Mouse (Mus musculus) embryonic facial prominence, embryonic 13.5 days (tissue): ENCODE measurements around the gene Hoxc9. TPM values are rescaled to one million over a fixed set of nuclear protein-coding genes. Genes with fewer than 3 reads are reported as not detected.

ENCODE experiments used
- ATAC-seq: fragments of 200-750 bp; cut with Nextera tagmentation; 2 replicates; pipeline ENCODE4 v1.8.0; 2017; ENCODE audit warnings: low read depth; ENCODE audit not compliant: insufficient number of reproducible peaks, insufficient read depth, low FRiP score, low TSS enrichment
- H3K27ac ChIP-seq: fragments of 300-500 bp; sonication (generic); 2 replicates; pipeline ENCODE4 v1.5.1; 2015; ENCODE audit warnings: moderate library complexity, mild to moderate bottlenecking, inconsistent platforms
- H3K27me3 ChIP-seq: fragments of 300-500 bp; sonication (generic); 2 replicates; pipeline ENCODE4 v1.6.1; 2015; ENCODE audit warnings: mild to moderate bottlenecking, inconsistent platforms
- H3K36me3 ChIP-seq: fragments of 300-500 bp; sonication (generic); 2 replicates; pipeline ENCODE4 v1.6.1; 2015; ENCODE audit warnings: mild to moderate bottlenecking, inconsistent platforms
- H3K4me1 ChIP-seq: fragments of 300-500 bp; sonication (generic); 2 replicates; pipeline ENCODE4 v1.6.1; 2015; ENCODE audit warnings: inconsistent platforms
- H3K4me2 ChIP-seq: fragments of 300-500 bp; sonication (generic); 2 replicates; pipeline ENCODE4 v1.6.1; 2015; ENCODE audit warnings: moderate library complexity, mild to moderate bottlenecking, inconsistent platforms
- H3K4me3 ChIP-seq: fragments of 300-500 bp; sonication (generic); 2 replicates; pipeline ENCODE4 v1.5.1; 2015; ENCODE audit warnings: mild to moderate bottlenecking, inconsistent platforms
- H3K9ac ChIP-seq: fragments of 300-500 bp; sonication (generic); 2 replicates; pipeline ENCODE4 v1.6.1; 2015; ENCODE audit warnings: mild to moderate bottlenecking, inconsistent platforms
- H3K9me3 ChIP-seq: fragments of 300-500 bp; sonication (generic); 2 replicates; pipeline ENCODE4 v1.6.1; 2016; ENCODE audit warnings: inconsistent platforms
- WGBS: fragments of 180-500 bp; shearing (Covaris S2); methylation state at CpG from one replicate; pipeline ENCODE4 v1.1.7; 2015; ENCODE audit warnings: mixed read lengths; 5-methylcytosine and 5-hydroxymethylcytosine counted together
- polyA plus RNA-seq: library from polyadenylated mRNA; unstranded; fragments of >200 nt; fragmentation: Nextera tagmentation; extraction: Ambion mirVana; gene quantifications from 2 replicates; pipeline ENCODE4 v1.2.1, GENCODE M21; 2015

The Hoxc9 gene
- polyA plus RNA-seq, 1 experiment from 2014 or later, result not detected

DNA sequence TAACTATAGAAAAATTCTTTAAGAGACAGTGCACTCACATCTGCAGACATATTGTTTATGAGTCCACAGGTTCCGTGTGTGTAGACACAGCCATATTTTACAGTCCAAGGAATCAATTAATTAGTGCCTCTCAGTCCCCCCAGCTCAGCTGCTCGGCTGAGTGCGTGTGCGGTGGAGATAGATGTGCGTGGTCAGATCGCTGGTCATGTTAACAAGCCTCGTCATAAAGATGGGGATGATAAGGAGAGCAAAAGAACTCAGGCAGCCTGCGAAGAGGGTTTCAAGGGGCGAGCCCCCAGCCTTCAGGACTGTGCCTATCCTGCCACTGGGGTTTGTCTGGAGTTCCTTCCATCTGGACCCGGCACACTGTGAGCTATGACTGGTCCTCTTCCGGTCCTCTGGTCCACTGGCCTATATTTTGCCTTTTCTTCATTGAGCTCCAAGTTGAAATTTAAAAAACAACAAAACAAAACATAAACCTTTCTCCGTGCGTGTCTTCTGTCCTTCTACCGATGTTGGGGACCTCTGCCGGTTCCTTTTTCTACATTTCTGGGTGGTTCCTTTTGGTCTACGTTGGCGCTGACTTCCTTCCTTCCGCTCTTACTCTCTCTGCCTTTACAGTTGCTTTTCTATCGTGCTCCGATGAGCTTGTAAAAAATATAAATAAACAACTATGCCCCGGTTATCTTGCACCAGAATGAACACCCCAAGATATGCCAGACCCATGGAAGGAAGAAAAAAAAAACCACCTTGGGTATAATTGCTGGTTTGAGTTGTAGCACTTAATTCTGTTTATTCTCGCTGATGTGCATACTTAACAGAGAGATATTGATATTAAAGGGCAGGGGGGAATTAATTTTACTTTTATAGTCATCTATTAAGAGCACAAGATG lies 30.8 kb upstream of the Hoxc9 start:
- H3K4me2 ChIP-seq, result no peak overlapping the region
- no peak overlapping the region for H3K9ac ChIP-seq
- H3K27ac ChIP-seq, result no peak overlapping the region
- no peaks in the 10 kb centered on the region for H3K36me3 ChIP-seq
- ATAC-seq, result no peak
- peaks cover 100% of the 10 kb centered on the region for H3K27me3 ChIP-seq
- H3K4me3 ChIP-seq, result no peak overlapping the region
- H3K4me1 ChIP-seq, result no peaks in the 10 kb centered on the region
- WGBS, result 9% methylated on average over 22 of the region's 22 CpGs
- H3K9me3 ChIP-seq, result no peaks in the 10 kb centered on the region

DNA sequence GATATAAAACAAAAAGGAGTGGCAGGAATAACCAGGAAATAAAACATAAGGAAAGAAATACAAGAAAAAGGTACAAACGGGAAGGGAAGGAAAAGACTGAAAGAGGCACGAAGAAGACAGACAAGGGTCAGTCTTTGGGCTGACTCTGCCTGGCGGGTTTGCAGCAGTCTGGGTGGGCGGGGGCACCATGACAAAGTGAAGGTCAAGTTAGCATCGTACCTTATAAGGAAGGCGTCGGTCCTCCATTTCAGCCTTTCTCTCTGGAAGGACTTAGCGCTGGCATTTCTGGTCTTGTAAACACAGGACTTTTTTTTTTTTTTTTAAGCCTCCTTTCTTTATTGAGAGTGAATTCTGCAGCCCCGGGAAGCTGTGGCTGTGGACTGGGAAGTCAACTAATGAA lies 29.0 kb upstream of the Hoxc9 start:
- H3K4me2 ChIP-seq, result no peak overlapping the region
- H3K9me3 ChIP-seq, result no peaks in the 10 kb centered on the region
- peaks cover 100% of the 10 kb centered on the region for H3K27me3 ChIP-seq
- H3K9ac ChIP-seq, result no peak overlapping the region
- no peaks in the 10 kb centered on the region for H3K4me1 ChIP-seq
- H3K4me3 ChIP-seq, result no peak overlapping the region
- no peaks in the 10 kb centered on the region for H3K36me3 ChIP-seq
- 4% methylated on average over 9 of the region's 9 CpGs for WGBS
- ATAC-seq, result no peak
- no peak overlapping the region for H3K27ac ChIP-seq

DNA sequence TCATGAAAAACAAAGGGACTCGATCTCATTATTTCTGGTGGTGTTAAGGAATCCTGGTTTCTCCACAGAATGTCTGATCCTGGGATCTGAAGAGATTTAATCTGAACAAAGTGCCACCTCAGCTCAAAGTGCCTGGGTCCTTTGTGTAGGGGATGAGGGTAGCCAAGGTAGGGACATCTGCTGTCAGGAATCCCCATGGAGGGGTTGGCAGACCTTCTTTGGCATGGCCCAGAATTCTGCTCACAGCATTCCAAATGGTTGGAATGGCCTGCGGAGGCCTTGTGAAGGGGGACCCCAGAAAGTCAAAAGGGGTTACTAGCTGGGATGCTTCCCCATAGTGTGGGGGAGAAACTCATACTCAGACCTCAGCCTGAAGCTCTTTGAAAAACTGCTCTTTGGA lies 27.4 kb upstream of the Hoxc9 start:
- H3K4me2 ChIP-seq, result no peak overlapping the region
- H3K4me3 ChIP-seq, result no peak overlapping the region
- 16% methylated on average over 2 of the region's 2 CpGs for WGBS
- no peak overlapping the region for H3K27ac ChIP-seq
- H3K36me3 ChIP-seq, result no peaks in the 10 kb centered on the region
- no peak overlapping the region for H3K9ac ChIP-seq
- H3K4me1 ChIP-seq, result no peaks in the 10 kb centered on the region
- no peak for ATAC-seq
- H3K9me3 ChIP-seq, result no peaks in the 10 kb centered on the region
- H3K27me3 ChIP-seq, result peaks cover 100% of the 10 kb centered on the region

DNA sequence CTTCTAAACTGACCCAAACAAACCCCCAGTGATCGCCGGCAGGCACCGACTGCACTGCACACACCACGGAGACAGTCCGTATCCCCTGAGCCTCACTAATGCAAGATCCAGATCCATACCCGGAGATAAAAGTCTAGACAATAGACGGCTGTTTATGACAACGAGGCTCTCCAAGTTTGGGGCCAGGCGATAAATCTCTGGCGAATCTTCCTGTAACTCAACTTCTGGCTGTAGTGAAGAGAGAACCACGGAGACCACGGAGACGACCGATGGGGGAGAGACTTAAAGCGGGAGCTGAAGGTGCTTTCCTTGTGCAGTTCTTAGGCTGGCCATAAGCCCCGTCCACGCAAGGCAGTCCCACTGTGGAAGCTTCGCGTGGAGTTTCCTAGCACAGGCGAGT lies 26.5 kb upstream of the Hoxc9 start:
- H3K9me3 ChIP-seq, result no peaks in the 10 kb centered on the region
- no peak overlapping the region for H3K27ac ChIP-seq
- WGBS, result 2% methylated on average over 20 of the region's 20 CpGs
- H3K4me1 ChIP-seq, result no peaks in the 10 kb centered on the region
- H3K4me2 ChIP-seq, result no peak overlapping the region
- no peak overlapping the region for H3K9ac ChIP-seq
- H3K36me3 ChIP-seq, result no peaks in the 10 kb centered on the region
- H3K4me3 ChIP-seq, result no peak overlapping the region
- peaks cover 100% of the 10 kb centered on the region for H3K27me3 ChIP-seq
- no peak for ATAC-seq

DNA sequence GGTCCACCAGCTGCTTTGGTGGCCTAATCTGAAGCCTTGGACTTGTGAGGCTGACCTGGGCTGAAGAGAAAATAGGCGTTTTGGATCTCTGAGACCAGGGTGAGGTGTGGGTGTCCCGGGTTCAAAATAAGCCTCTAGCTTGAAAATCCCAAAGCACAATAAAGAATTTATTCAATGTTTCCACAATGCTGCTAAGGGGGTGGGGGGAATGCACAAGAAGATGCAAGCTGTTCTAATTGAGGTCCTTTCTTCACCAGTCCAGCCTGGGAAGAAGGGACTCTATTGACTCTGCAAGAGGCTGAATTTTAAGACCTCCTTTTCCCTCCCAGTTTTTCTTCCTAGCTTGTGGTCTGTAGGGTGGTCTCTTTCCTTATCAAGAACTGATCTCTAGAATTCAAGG lies 25.4 kb upstream of the Hoxc9 start:
- no peak for ATAC-seq
- Histone ChIP-seq H3K4me2 (no peak overlapping the region), H3K4me3 (no peak overlapping the region), H3K36me3 (no peaks in the 10 kb centered on the region), H3K4me1 (no peaks in the 10 kb centered on the region), H3K27ac (no peak overlapping the region), H3K9me3 (no peaks in the 10 kb centered on the region), H3K27me3 (peaks cover 100% of the 10 kb centered on the region), H3K9ac (no peak overlapping the region)
- WGBS, result 8% methylated on average over 2 of the region's 2 CpGs

DNA sequence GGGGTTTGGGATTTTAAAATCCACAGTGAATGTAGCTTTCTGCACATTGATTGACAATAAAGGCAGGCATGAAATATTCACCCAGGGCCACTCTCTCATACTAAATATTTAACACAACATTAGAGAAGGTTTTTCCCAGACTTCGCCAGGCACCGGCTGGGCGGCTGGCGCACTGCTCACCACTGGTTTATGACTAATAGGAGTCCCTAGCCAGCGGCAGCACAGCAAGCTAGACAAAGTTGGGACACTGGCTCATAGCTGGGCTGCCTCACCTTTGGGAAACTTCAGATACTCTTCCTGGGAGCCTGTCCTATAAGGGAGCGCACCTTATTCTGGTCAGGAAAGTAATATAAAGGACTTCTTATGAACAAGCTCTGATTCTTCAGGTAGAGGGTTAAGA lies 22.7 kb upstream of the Hoxc9 start:
- no peak overlapping the region for H3K4me3 ChIP-seq

DNA sequence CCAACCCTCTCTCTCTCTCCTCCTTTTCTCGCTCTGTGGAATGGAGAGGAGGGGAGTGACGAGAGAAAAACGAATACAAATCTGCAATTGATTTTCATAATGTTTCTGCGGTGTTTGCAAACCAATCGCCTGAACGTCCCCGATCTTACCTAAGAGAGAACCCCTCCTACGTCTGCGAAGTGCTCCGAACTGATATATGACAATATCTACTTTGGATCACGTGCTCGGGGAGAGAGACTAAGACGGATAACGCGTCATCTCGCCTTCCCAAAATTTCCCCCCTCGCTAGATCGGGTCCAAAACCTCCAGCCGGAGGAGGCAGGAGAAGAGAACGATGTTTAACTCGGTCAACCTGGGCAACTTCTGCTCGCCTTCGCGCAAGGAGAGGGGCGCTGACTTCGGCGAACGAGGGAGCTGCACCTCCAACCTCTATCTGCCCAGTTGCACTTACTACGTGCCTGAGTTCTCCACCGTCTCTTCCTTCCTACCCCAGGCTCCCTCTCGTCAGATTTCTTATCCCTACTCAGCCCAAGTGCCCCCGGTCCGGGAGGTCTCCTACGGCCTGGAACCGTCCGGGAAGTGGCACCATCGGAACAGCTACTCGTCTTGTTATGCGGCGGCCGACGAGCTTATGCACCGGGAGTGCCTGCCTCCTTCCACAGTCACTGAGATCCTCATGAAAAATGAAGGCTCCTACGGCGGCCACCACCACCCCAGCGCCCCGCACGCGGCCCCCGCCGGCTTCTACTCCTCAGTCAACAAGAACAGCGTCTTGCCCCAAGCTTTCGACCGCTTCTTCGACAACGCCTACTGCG lies 21.8 kb upstream of the Hoxc9 start, which contains the start of gene Hoxc11:
TSS of gene Hoxc11 (plus strand) at position 236 of the 815 bp plus-strand sequence.
- Histone ChIP-seq H3K4me3 (no peak within 1 kb of the TSS), H3K36me3 (no peaks in the 10 kb centered on the region), H3K9me3 (no peaks in the 10 kb centered on the region), H3K4me1 (no peaks in the 10 kb centered on the region), H3K9ac (no peak within 1 kb of the TSS), H3K27ac (no peak within 1 kb of the TSS), H3K4me2 (no peak within 1 kb of the TSS), H3K27me3 (peaks cover 99% of the 10 kb centered on the region)
- 1% methylated on average over 57 of the region's 57 CpGs for WGBS
- ATAC-seq, result no peak

More for the DNA sequence above, 22.7 kb upstream of the Hoxc9 start:
- H3K9ac ChIP-seq, result no peak overlapping the region
- WGBS, result 6% methylated on average over 6 of the region's 6 CpGs
- H3K27ac ChIP-seq, result no peak overlapping the region
- ATAC-seq, result no peak
- peaks cover 100% of the 10 kb centered on the region for H3K27me3 ChIP-seq
- no peaks in the 10 kb centered on the region for H3K4me1 ChIP-seq
- H3K4me2 ChIP-seq, result no peak overlapping the region
- no peaks in the 10 kb centered on the region for H3K36me3 ChIP-seq
- H3K9me3 ChIP-seq, result no peaks in the 10 kb centered on the region

DNA sequence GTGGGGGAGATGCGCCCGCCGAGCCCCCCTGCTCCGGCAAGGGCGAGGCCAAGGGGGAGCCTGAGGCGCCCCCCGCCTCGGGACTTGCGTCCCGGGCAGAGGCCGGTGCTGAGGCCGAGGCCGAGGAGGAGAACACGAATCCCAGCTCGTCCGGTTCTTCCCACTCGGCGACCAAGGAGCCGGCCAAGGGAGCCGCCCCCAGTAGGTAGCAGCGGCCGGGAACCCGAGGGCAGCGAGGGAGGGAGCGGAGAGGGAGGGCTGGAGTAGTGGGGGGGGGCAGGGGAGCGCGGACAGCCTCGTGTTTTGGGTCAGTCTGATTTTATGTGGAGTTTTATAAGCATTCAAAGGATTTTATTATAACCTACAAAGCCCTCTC lies 21.2 kb upstream of the Hoxc9 start:
- under 1% methylated on average over 28 of the region's 28 CpGs for WGBS
- H3K4me2 ChIP-seq, result no peak overlapping the region
- no peak overlapping the region for H3K27ac ChIP-seq

DNA sequence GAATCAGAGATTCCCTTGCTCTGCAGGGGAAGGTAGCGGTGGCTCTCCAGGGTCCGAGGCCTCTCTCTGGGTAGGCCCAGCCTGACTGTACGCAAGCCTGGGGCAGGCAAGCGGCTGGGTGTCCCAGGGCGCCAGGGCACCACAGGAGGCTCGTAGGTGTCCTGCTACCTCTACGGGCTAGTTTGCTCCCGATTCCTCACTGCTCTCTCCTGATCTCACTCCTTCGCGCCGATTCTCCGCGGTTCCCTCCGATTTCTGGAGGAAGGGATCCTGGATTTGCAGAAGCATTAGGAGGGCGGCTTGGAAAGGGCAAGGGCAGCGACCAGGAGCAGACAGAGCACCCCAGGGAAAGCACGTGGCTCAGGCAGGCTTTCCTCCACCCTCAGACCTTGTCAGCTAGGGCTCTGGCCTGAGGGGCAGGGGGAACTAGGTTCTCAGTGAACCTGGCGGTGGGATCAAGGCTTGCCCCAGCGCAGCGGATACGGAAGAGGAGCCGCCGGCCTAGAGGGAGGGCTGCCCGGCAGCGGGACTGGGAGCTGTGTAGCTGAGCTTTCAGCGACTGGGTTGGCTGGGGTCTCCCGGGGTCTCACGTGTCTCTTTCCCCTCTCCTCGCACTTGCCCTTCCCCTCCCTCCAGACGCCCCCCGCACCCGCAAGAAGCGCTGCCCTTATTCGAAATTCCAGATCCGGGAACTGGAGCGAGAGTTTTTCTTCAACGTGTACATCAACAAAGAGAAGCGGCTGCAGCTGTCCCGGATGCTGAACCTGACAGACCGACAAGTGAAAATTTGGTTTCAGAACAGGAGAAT lies 20.2 kb upstream of the Hoxc9 start:
- Histone ChIP-seq H3K27me3 (peaks cover 99% of the 10 kb centered on the region), H3K9me3 (no peaks in the 10 kb centered on the region), H3K9ac (no peak overlapping the region), H3K36me3 (no peaks in the 10 kb centered on the region), H3K4me3 (no peak overlapping the region), H3K27ac (no peak overlapping the region), H3K4me1 (no peaks in the 10 kb centered on the region), H3K4me2 (no peak overlapping the region)
- no peak for ATAC-seq
- WGBS, result under 1% methylated on average over 39 of the region's 40 CpGs

More for the DNA sequence above, 21.2 kb upstream of the Hoxc9 start:
- Histone ChIP-seq H3K27me3 (peaks cover 99% of the 10 kb centered on the region), H3K36me3 (no peaks in the 10 kb centered on the region), H3K9me3 (no peaks in the 10 kb centered on the region), H3K4me3 (no peak overlapping the region), H3K4me1 (no peaks in the 10 kb centered on the region), H3K9ac (no peak overlapping the region)
- no peak for ATAC-seq

DNA sequence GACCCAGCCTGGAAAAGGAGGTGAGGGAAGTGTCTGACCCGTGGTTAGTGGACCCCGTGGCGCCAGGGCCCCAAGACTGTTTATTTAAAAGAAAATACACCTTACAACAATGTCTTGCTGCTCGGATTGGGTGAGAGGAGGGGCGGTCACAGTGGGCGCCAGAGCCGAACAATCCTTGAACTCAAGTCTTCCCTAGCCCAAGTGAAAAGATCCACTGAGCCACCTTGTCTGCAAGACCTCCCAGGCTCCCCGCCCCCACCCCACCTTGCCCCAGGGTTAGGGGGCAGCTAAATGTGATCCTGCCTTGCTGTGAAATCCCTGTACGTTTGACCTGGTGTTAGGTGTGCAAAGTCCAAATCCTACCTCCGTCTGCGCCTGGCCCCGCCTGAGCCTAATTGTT lies 19.3 kb upstream of the Hoxc9 start:
- WGBS, result 2% methylated on average over 12 of the region's 12 CpGs
- no peaks in the 10 kb centered on the region for H3K9me3 ChIP-seq
- H3K4me1 ChIP-seq, result no peaks in the 10 kb centered on the region
- no peak overlapping the region for H3K27ac ChIP-seq
- no peak overlapping the region for H3K4me2 ChIP-seq
- no peak overlapping the region for H3K9ac ChIP-seq
- H3K4me3 ChIP-seq, result no peak overlapping the region
- H3K27me3 ChIP-seq, result peaks cover 99% of the 10 kb centered on the region
- H3K36me3 ChIP-seq, result no peaks in the 10 kb centered on the region
- no peak for ATAC-seq

DNA sequence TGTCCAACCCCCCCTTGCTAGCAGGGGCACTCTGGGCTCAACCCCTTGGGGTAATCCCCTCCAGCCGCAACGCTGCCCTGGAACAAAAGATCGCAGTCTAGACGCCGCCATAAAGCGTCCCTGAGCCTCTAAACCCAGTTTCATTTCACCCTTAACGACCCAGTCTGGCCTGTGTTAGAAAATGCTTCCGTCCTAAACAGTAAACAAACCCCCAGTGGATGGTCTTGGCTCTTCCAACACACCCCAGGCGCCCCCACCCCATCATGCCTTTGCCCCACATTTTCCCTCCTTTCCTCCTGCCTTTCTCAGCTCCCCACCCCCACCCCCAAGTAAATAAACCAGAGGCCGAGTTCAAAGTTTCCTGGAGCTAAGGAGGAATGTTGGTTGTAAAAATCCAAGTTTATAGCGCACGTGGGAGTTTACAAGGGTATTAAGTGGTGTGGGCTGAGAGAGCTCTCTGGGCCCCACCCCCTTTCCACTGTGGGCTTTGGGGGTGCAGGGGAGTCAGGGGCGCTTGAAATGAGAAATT lies 16.5 kb upstream of the Hoxc9 start:
- no peak overlapping the region for H3K27ac ChIP-seq
- H3K9ac ChIP-seq, result no peak overlapping the region
- no peaks in the 10 kb centered on the region for H3K36me3 ChIP-seq
- H3K4me2 ChIP-seq, result no peak overlapping the region
- WGBS, result under 1% methylated on average over 13 of the region's 13 CpGs
- no peak for ATAC-seq
- H3K4me3 ChIP-seq, result no peak overlapping the region
- no peaks in the 10 kb centered on the region for H3K4me1 ChIP-seq
- H3K27me3 ChIP-seq, result peaks cover 98% of the 10 kb centered on the region
- H3K9me3 ChIP-seq, result no peaks in the 10 kb centered on the region
